Mouse (Mus musculus): ENCODE results near the gene Defa22.
"Not testable (repeated sequence)": the region's sequence is repeated elsewhere in the genome, so short reads cannot be mapped to it uniquely, and the experiment has no call there.

The Defa22 gene

DNA sequence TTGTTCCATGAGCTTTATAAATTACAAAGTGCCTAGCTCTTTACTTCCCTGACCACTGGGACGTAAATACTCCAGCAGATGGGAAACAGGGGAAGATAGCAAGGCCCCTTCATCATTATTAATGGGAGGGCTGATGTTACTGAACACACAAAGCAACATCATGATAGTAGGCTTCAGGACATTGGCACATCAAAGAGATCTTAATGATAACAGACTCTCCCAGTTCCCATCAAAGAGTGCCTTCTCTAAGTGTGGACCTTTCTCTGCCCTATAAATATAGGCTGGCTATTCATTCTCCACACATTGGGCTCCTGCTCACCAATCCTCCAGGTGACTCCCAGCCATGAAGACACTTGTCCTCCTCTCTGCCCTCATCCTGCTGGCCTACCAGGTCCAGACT, at the start of gene Defa22:
Defa22 (plus strand) TSS at position 301 of the 400 bp plus-strand sequence.
- not testable (repeated sequence) for DNase-seq

DNA sequence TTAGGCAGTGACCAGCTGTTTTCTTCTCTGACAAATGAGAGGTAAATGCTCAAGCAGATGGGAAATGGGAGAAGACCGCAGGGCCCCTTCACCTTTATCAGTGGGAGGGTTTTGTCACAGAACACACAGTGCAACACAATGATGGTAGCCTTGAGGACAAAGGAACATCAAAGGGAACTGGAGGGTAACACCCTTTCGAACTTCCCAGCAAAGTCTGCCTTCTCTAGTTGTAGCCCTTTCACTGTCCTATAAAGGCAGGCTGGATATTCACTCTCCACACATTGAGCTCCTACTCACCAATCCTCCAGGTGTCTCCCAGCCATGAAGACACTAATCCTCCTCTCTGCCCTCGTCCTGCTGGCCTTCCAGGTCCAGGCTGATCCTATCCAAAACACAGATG, 27.7 kb upstream of the Defa22 start, which contains the start of gene Defa30:
Defa30 (plus strand) TSS at position 301 of the 400 bp plus-strand sequence.
- peak; percentile 55 for DNase-seq

DNA sequence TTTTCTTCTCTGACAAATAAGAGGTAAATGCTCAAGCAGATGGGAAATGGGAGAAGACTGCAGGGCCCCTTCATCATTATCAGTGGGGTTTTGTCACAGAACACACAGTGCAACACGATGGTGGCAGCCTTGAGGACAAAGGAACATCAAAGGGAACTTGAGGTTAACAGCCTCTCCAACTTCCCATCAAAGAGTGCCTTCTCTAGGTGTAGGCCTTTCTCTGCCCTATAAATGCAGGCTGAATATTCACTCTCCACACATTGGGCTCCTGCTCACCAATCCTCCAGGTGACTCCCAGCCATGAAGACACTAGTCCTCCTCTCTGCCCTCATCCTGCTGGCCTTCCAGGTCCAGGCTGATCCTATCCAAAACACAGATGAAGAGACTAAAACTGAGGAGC, 29.2 kb downstream of the Defa22 start, which contains the start of gene Defa31:
Defa31 (plus strand) TSS at position 301 of the 400 bp plus-strand sequence.
- DNase-seq: not testable (repeated sequence)

DNA sequence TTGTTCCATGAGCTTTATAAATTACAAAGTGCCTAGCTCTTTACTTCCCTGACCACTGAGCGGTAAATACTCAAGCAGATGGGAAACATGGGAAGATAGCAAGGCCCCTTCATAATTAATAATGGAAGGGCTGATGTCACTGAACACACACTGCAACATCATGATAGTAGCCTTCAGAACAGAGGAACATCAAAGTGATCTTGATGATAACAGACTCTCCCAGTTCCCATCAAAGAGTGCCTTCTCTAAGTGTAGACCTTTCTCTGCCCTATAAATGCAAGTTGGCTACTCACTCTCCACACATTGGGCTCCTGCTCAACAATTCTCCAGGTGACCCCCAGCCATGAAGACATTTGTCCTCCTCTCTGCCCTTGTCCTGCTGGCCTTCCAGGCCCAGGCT, 39.2 kb downstream of the Defa22 start, which contains the start of gene Gm15293:
Gm15293 (plus strand) TSS at position 301 of the 400 bp plus-strand sequence.
- not testable (repeated sequence) for DNase-seq

All from heart, adult 11 months (tissue).